Mouse (Mus musculus) midbrain, embryonic 10.5 days (tissue): ENCODE measurements around the gene Eomes. TPM values are rescaled to one million over a fixed set of nuclear protein-coding genes. Genes with fewer than 3 reads are reported as not detected.

Experiments
- DNase-seq: peaks from one replicate; pipeline ENCODE4 v3.0.0-alpha.2; 2017; ENCODE audit warnings: low spot score
- H3K27ac ChIP-seq: fragments of 300-500 bp; sonication (generic); replicated peaks from 2 replicates; pipeline ENCODE4 v1.5.1; 2016; ENCODE audit warnings: mild to moderate bottlenecking
- H3K27me3 ChIP-seq: fragments of 300-500 bp; sonication (generic); 2 replicates; pipeline ENCODE4 v1.6.1; 2016; ENCODE audit warnings: low read depth, mild to moderate bottlenecking; ENCODE audit not compliant: poor library complexity, severe bottlenecking
- H3K36me3 ChIP-seq: fragments of 300-500 bp; sonication (generic); 2 replicates; pipeline ENCODE4 v1.6.1; 2016; ENCODE audit warnings: mild to moderate bottlenecking, moderate library complexity
- H3K4me1 ChIP-seq: fragments of 300-500 bp; sonication (generic); 2 replicates; pipeline ENCODE4 v1.6.1; 2016
- H3K4me3 ChIP-seq: fragments of 300-500 bp; sonication (generic); 2 replicates; pipeline ENCODE4 v1.5.1; 2016; ENCODE audit warnings: mild to moderate bottlenecking, moderate library complexity
- H3K9me3 ChIP-seq: fragments of 300-500 bp; sonication (generic); replicated peaks from 2 replicates; pipeline ENCODE4 v1.6.1; 2016; ENCODE audit warnings: mild to moderate bottlenecking
- WGBS: fragments of 180-500 bp; shearing (Covaris S2); methylation state at CpG from one replicate; pipeline ENCODE4 v1.1.7; 2016; 5-methylcytosine and 5-hydroxymethylcytosine counted together
- polyA plus RNA-seq: library from polyadenylated mRNA; unstranded; fragments of >200 nt; fragmentation: Nextera tagmentation; extraction: Ambion mirVana; gene quantifications from 2 replicates; pipeline ENCODE4 v1.2.1, GENCODE M21; 2016

The Eomes gene
- 0.25 and 0.56 TPM in 2 replicates for polyA plus RNA-seq

GRCm38 (mm10) chr9:118477961-118478360 lies at the start of gene Eomes:
Eomes (plus strand) TSS chr9:118478212.
- H3K27ac ChIP-seq = no peak within 1 kb of the TSS
- H3K27me3 ChIP-seq = peaks cover 97% of the 10 kb centered on the region
- no peaks in the 10 kb centered on the region for H3K36me3 ChIP-seq
- peak within 1 kb of the TSS; percentile 48 for H3K4me3 ChIP-seq
- WGBS = under 1% methylated on average over 9 of the region's 9 CpGs
- H3K9me3 ChIP-seq = no peaks in the 10 kb centered on the region
- peaks cover 34% of the 10 kb centered on the region for H3K4me1 ChIP-seq
- peak; percentile 35 for DNase-seq

GRCm38 (mm10) chr9:118444809-118445208 lies 33.2 kb upstream of the Eomes start:
- no peaks in the 10 kb centered on the region for H3K9me3 ChIP-seq
- no peaks in the 10 kb centered on the region for H3K36me3 ChIP-seq
- no peak overlapping the region for H3K27ac ChIP-seq
- no peaks in the 10 kb centered on the region for H3K4me1 ChIP-seq
- H3K4me3 ChIP-seq = no peak overlapping the region
- WGBS = 45% methylated on average over 9 of the region's 9 CpGs
- no peak for DNase-seq
- peaks cover 27% of the 10 kb centered on the region for H3K27me3 ChIP-seq

- Histone ChIP-seq H3K4me3 (no peak overlapping the region), H3K4me1 (no peaks in the 10 kb centered on the region), H3K27ac (no peak overlapping the region), H3K36me3 (no peaks in the 10 kb centered on the region), H3K27me3 (peaks cover 41% of the 10 kb centered on the region), H3K9me3 (no peaks in the 10 kb centered on the region)
- no peak for DNase-seq
- 84% methylated on average over 8 of the region's 8 CpGs for WGBS
Measured at GRCm38 (mm10) chr9:118449336-118449735, 28.7 kb upstream of the Eomes start.

GRCm38 (mm10) chr9:118453427-118453826 lies 24.6 kb upstream of the Eomes start:
- Histone ChIP-seq H3K4me3 (no peak overlapping the region), H3K4me1 (peaks cover 11% of the 10 kb centered on the region; the same call in 1 of the 2 replicates), H3K27ac (no peak overlapping the region), H3K27me3 (peaks cover 46% of the 10 kb centered on the region), H3K36me3 (no peaks in the 10 kb centered on the region), H3K9me3 (no peaks in the 10 kb centered on the region)
- DNase-seq = no peak
- WGBS = 59% methylated on average over 9 of the region's 9 CpGs

GRCm38 (mm10) chr9:118455188-118455845 lies 22.7 kb upstream of the Eomes start:
- Histone ChIP-seq H3K4me1 (peaks cover 11% of the 10 kb centered on the region; the same call in 1 of the 2 replicates), H3K9me3 (no peaks in the 10 kb centered on the region), H3K27ac (no peak overlapping the region), H3K36me3 (no peaks in the 10 kb centered on the region), H3K27me3 (peaks cover 41% of the 10 kb centered on the region), H3K4me3 (no peak overlapping the region)
- 75% methylated on average over 9 of the region's 9 CpGs for WGBS
- no peak for DNase-seq

GRCm38 (mm10) chr9:118456405-118456804 lies 21.6 kb upstream of the Eomes start:
- Histone ChIP-seq H3K27ac (no peak overlapping the region), H3K36me3 (no peaks in the 10 kb centered on the region), H3K27me3 (peaks cover 41% of the 10 kb centered on the region), H3K4me1 (peaks cover 11% of the 10 kb centered on the region; the same call in 1 of the 2 replicates), H3K9me3 (no peaks in the 10 kb centered on the region), H3K4me3 (no peak overlapping the region)
- no peak for DNase-seq
- WGBS = 40% methylated on average over 6 of the region's 6 CpGs

- peaks cover 33% of the 10 kb centered on the region for H3K27me3 ChIP-seq
- H3K27ac ChIP-seq = no peak overlapping the region
- H3K36me3 ChIP-seq = no peaks in the 10 kb centered on the region
- peaks cover 11% of the 10 kb centered on the region; the same call in 1 of the 2 replicates for H3K4me1 ChIP-seq
- no peak for DNase-seq
- no peaks in the 10 kb centered on the region for H3K9me3 ChIP-seq
- H3K4me3 ChIP-seq = no peak overlapping the region
- 23% methylated on average over 5 of the region's 5 CpGs for WGBS
Measured at GRCm38 (mm10) chr9:118458039-118458438, 20.0 kb upstream of the Eomes start.

- peaks cover 9% of the 10 kb centered on the region for H3K4me1 ChIP-seq
- peaks cover 39% of the 10 kb centered on the region for H3K27me3 ChIP-seq
- 73% methylated on average over 1 of the region's 1 CpGs for WGBS
- no peaks in the 10 kb centered on the region for H3K36me3 ChIP-seq
- no peak for DNase-seq
- no peak overlapping the region for H3K27ac ChIP-seq
- no peak overlapping the region for H3K4me3 ChIP-seq
- no peaks in the 10 kb centered on the region for H3K9me3 ChIP-seq
Measured at GRCm38 (mm10) chr9:118464031-118464430, 14.0 kb upstream of the Eomes start.

GRCm38 (mm10) chr9:118468301-118468700 lies 9.7 kb upstream of the Eomes start:
- Histone ChIP-seq H3K4me1 (peaks cover 19% of the 10 kb centered on the region), H3K9me3 (no peaks in the 10 kb centered on the region), H3K27ac (no peak overlapping the region), H3K36me3 (no peaks in the 10 kb centered on the region), H3K4me3 (peak overlapping the region; percentile 22; the same call in 1 of the 2 replicates), H3K27me3 (peaks cover 82% of the 10 kb centered on the region)
- no peak for DNase-seq
- 2% methylated on average over 14 of the region's 14 CpGs for WGBS

- no peak for DNase-seq
- Histone ChIP-seq H3K9me3 (no peaks in the 10 kb centered on the region), H3K4me3 (peak overlapping the region; percentile 16; the same call in 1 of the 2 replicates), H3K27me3 (peaks cover 85% of the 10 kb centered on the region), H3K27ac (no peak overlapping the region), H3K4me1 (peaks cover 19% of the 10 kb centered on the region), H3K36me3 (no peaks in the 10 kb centered on the region)
- 4% methylated on average over 16 of the region's 16 CpGs for WGBS
Measured at GRCm38 (mm10) chr9:118469272-118469671, 8.7 kb upstream of the Eomes start.

- WGBS = 13% methylated on average over 3 of the region's 3 CpGs
- no peak overlapping the region for H3K27ac ChIP-seq
- no peaks in the 10 kb centered on the region for H3K36me3 ChIP-seq
- peaks cover 20% of the 10 kb centered on the region for H3K4me1 ChIP-seq
- DNase-seq = no peak
- no peaks in the 10 kb centered on the region for H3K9me3 ChIP-seq
- H3K27me3 ChIP-seq = peaks cover 95% of the 10 kb centered on the region
- H3K4me3 ChIP-seq = no peak overlapping the region
Measured at GRCm38 (mm10) chr9:118471296-118471695, 6.7 kb upstream of the Eomes start.

- Histone ChIP-seq H3K9me3 (no peaks in the 10 kb centered on the region), H3K4me3 (peak overlapping the region; percentile 48), H3K4me1 (peaks cover 37% of the 10 kb centered on the region), H3K36me3 (no peaks in the 10 kb centered on the region), H3K27me3 (peaks cover 97% of the 10 kb centered on the region), H3K27ac (no peak overlapping the region)
- 1% methylated on average over 22 of the region's 22 CpGs for WGBS
- no peak for DNase-seq
Measured at GRCm38 (mm10) chr9:118476211-118476765, 1.7 kb upstream of the Eomes start.

- under 1% methylated on average over 33 of the region's 33 CpGs for WGBS
Measured at GRCm38 (mm10) chr9:118476766-118477271, 1.2 kb upstream of the Eomes start.

More at GRCm38 (mm10) chr9:118476766-118477271, 1.2 kb upstream of the Eomes start:
- no peaks in the 10 kb centered on the region for H3K9me3 ChIP-seq
- H3K27ac ChIP-seq = no peak overlapping the region
- peaks cover 97% of the 10 kb centered on the region for H3K27me3 ChIP-seq
- no peak for DNase-seq
- peak overlapping the region; percentile 48 for H3K4me3 ChIP-seq
- H3K36me3 ChIP-seq = no peaks in the 10 kb centered on the region
- peaks cover 34% of the 10 kb centered on the region for H3K4me1 ChIP-seq
